Mouse (Mus musculus): ENCODE results near the gene C1rl. TPM values are rescaled to one million over a fixed set of nuclear protein-coding genes. Genes with fewer than 3 reads are reported as not detected.

Gene C1rl
- under 1 TPM; 0.27 to 0.28 TPM for total RNA-seq (2021)
- long read RNA-seq, experiment 1, result 0 reads
- long read RNA-seq, experiment 2, result 0 reads

DNA sequence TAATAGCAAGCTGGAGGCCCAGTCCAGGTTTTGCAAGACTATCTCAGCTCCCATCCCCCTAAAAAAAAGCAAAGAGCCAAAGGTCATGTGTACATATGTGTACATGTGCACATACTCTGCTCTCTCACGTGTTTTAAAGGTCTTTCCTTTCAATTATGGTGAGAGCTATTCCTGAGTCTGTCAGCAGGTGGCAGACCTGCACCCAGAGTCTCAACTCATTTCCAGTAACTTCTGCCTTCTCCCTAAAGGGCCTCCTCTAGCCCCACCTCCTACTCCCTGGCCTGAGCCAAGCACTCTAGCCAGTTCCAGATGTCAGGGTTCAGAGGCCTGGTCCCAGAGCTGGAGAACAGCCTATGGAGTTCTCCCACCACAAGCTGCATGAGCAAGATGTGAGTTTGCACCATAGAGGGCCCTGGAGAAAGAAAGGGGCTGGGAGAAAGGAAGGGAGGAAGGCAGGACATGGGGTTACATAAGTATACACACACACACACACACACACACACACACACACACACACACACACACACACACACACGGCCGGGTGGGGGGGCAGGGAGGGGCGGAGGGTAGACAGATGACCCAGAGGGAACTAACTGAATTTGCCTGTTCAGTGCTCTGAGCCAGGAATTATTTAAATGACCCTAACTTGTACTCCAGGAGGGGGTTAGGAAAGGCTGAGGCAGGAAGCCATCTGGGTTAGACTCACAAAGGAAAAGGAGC, at the start of gene C1rl:
Gene C1rl, plus strand, starts transcription at position 272 of the 720 bp plus-strand sequence.
- Histone ChIP-seq H3K4me3 (no peak within 1 kb of the TSS), H3K27ac (no peak within 1 kb of the TSS)
- TF ChIP-seq CTCF (conservative IDR thresholded peaks at IDR 0.05), result peak; percentile 92
- peak; percentile 46 to 75 for DNase-seq (ENCODE audit: low spot score in 2 of 2)

- DNase-seq (ENCODE audit: low spot score in 2 of 2), result no peak
- TF ChIP-seq CTCF (conservative IDR thresholded peaks at IDR 0.05), result no peak
- no peak overlapping the region for H3K27ac ChIP-seq
- H3K4me3 ChIP-seq, result no peak overlapping the region
Measured at GRCm38 (mm10) chr6:124443338-124443737, 49.6 kb upstream of the C1rl start.

DNA sequence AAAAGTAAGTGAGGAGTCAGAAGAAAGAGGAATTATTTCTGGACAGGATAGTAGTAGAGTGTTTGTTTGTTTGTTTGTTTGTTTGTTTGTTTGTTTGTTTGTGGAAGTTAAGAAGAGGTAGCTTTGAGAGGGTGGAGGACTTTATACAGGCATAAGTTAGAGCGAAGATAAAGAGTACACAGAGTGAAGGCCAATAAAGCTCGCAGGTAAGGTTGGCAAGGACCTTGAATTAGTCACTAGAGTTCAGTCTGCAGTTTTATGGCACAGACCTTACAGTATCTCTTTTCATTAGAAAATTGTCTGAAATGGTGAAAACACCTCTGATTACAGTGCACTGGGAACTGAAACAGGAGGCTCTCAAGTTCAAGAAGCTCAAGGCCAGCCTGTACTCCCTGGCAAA, 46.9 kb upstream of the C1rl start:
- DNase-seq (ENCODE audit: low spot score in 2 of 2), result no peak

GRCm38 (mm10) chr6:124446459-124446858, 46.5 kb upstream of the C1rl start:
- no peak for DNase-seq (ENCODE audit: low spot score in 2 of 2)
- no peak overlapping the region for H3K27ac ChIP-seq
- TF ChIP-seq CTCF (conservative IDR thresholded peaks at IDR 0.05), result no peak

More for the DNA sequence above, 46.9 kb upstream of the C1rl start:
- no peak for TF ChIP-seq CTCF (conservative IDR thresholded peaks at IDR 0.05)
- H3K27ac ChIP-seq, result no peak overlapping the region
- H3K4me3 ChIP-seq, result no peak overlapping the region

DNA sequence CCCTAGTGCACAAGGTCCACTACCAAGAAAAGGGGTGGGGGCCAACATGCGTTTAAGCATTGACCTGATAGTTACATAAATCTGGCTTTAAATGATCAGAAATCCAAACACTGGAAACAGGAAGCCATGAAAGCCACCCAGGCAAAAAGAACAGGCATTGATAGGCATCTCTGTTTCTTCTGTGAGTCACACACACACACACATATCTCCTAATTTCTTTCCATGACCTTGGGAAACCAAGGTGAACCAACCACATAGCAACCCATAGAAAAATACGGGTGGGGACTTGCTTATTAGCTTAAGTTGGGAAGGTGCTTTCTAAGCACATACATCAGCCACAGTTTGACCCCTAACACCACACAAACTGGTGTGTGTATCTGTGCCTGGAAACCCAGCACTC, 45.6 kb upstream of the C1rl start:
- DNase-seq (ENCODE audit: low spot score in 2 of 2), result no peak
- TF ChIP-seq CTCF (conservative IDR thresholded peaks at IDR 0.05), result no peak
- Histone ChIP-seq H3K27ac (no peak overlapping the region), H3K4me3 (no peak overlapping the region)

More at GRCm38 (mm10) chr6:124446459-124446858, 46.5 kb upstream of the C1rl start:
- H3K4me3 ChIP-seq, result no peak overlapping the region

GRCm38 (mm10) chr6:124448186-124448852, 44.6 kb upstream of the C1rl start:
- DNase-seq (ENCODE audit: low spot score in 2 of 2), result no peak
- peak; percentile 78 for TF ChIP-seq CTCF (conservative IDR thresholded peaks at IDR 0.05)
- H3K27ac ChIP-seq, result no peak overlapping the region
- no peak overlapping the region for H3K4me3 ChIP-seq

GRCm38 (mm10) chr6:124448959-124449667, 43.8 kb upstream of the C1rl start:
- Histone ChIP-seq H3K27ac (no peak overlapping the region), H3K4me3 (no peak overlapping the region)
- no peak for DNase-seq (ENCODE audit: low spot score in 2 of 2)
- TF ChIP-seq CTCF (conservative IDR thresholded peaks at IDR 0.05), result no peak

DNA sequence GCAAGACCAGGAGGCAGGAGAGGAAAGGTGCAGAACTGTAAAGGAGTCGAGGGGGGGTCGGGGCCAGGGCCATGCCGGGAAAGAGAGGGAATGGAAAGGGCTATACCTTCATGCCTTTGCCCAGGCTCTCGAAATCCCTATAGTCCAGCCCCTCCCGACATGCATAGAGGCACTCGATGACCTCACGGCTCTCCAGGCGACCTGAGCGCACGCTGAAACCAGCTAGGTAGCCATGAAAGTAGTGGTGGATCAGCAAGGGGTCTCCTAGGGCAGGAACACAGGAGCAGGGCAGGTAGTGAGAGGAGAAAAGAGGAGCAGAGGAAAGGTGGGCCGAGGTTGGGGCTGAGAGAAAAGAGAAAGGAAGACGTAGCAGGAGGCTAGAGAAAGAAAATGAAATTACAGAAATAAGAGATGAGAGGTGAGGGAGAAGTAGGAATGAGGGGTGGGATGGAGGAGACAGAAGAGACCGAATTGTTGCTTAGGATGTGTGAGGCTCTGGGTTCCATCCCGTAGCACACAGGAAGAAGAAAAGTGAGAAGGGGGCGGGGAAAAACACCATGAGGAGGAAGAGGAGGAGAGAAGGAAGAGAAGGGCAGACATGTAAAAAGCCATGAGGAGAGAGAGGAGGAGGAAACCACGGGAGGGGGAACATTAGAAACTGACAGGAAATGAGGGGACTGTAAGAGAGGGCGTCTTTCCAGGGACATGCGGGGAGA, 43.1 kb upstream of the C1rl start:
- TF ChIP-seq CTCF (conservative IDR thresholded peaks at IDR 0.05), result no peak
- no peak for DNase-seq (ENCODE audit: low spot score in 2 of 2)

GRCm38 (mm10) chr6:124451995-124452394, 40.9 kb upstream of the C1rl start:
- no peak for TF ChIP-seq CTCF (conservative IDR thresholded peaks at IDR 0.05)
- Histone ChIP-seq H3K4me3 (no peak overlapping the region), H3K27ac (no peak overlapping the region)
- DNase-seq (ENCODE audit: low spot score in 2 of 2), result no peak

More for the DNA sequence above, 43.1 kb upstream of the C1rl start:
- no peak overlapping the region for H3K4me3 ChIP-seq
- H3K27ac ChIP-seq, result no peak overlapping the region

DNA sequence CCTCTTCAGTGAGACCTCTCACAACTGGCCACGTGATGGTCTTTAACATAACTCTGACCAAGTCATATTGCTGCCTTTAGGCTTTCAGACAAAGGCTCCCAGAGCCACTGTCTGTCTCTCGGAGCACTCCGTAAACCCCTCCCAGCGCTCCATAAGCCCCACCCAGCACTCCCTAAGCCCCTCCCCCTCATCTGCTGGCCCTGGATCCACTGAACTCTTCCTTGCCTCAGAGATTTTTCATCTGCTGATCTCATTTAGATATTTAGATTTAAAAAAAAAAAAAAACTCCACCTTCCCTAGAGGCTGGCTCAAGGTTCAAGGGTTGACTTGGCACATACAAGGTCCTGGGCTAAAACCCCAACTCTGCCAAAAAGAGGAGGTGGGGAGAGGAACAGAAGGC, 39.2 kb upstream of the C1rl start:
- no peak for TF ChIP-seq CTCF (conservative IDR thresholded peaks at IDR 0.05)
- Histone ChIP-seq H3K27ac (no peak overlapping the region), H3K4me3 (no peak overlapping the region)
- DNase-seq (ENCODE audit: low spot score in 2 of 2), result no peak

GRCm38 (mm10) chr6:124456243-124456642, 36.7 kb upstream of the C1rl start:
- no peak for DNase-seq (ENCODE audit: low spot score in 2 of 2)
- no peak for TF ChIP-seq CTCF (conservative IDR thresholded peaks at IDR 0.05)
- H3K27ac ChIP-seq, result no peak overlapping the region
- no peak overlapping the region for H3K4me3 ChIP-seq

GRCm38 (mm10) chr6:124457827-124458226, 35.1 kb upstream of the C1rl start:
- Histone ChIP-seq H3K4me3 (no peak overlapping the region), H3K27ac (no peak overlapping the region)
- TF ChIP-seq CTCF (conservative IDR thresholded peaks at IDR 0.05), result no peak
- no peak for DNase-seq (ENCODE audit: low spot score in 2 of 2)

DNA sequence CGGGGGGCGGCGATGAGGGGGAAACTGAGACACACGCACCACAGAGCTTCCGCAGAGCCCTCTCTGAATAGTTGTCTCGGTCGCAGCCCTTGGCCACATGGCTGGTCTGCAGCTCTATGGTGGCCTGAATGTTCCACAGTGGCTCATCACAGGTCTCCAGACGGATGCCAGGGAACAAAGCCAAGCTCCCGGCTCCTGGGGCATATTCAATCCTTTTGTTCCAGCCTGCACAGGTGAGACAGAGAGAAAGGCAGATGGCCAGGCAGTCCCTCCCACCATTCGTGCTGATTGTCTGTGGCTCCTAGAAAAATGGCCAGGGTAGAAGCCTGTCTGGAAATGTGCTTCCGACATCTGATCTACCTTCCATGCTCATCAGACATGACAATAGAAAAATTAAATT, 34.4 kb upstream of the C1rl start:
- H3K4me3 ChIP-seq, result no peak overlapping the region
- no peak for DNase-seq (ENCODE audit: low spot score in 2 of 2)
- no peak overlapping the region for H3K27ac ChIP-seq
- no peak for TF ChIP-seq CTCF (conservative IDR thresholded peaks at IDR 0.05)
